Mouse (Mus musculus) hindbrain, embryonic 16.5 days (tissue): ENCODE measurements around the gene Tmem14c. TPM values are rescaled to one million over a fixed set of nuclear protein-coding genes. Genes with fewer than 3 reads are reported as not detected.
A peak's percentile ranks its signal among the peaks of the same experiment; 100 is the strongest.

ENCODE experiments used
- ATAC-seq: fragments of 200-750 bp; cut with Nextera tagmentation; 2 replicates; pipeline ENCODE4 v1.8.0; 2017; ENCODE audit warnings: moderate TSS enrichment, moderate library complexity
- H3K27ac ChIP-seq: fragments of 300-500 bp; sonication (generic); 2 replicates; pipeline ENCODE4 v1.5.1; 2014; ENCODE audit warnings: low read depth, mild to moderate bottlenecking, control low read depth, low read length, moderate library complexity
- H3K27me3 ChIP-seq: fragments of 300-500 bp; sonication (generic); replicated peaks from 2 replicates; pipeline ENCODE4 v1.6.1; 2014; ENCODE audit warnings: low read length; ENCODE audit not compliant: control insufficient read depth, insufficient read depth
- H3K36me3 ChIP-seq: fragments of 300-500 bp; sonication (generic); 2 replicates; pipeline ENCODE4 v1.6.1; 2014; ENCODE audit warnings: mild to moderate bottlenecking, low read length, moderate library complexity, mixed read lengths; ENCODE audit not compliant: control insufficient read depth, insufficient read depth
- H3K4me1 ChIP-seq: fragments of 300-500 bp; sonication (generic); 2 replicates; pipeline ENCODE4 v1.6.1; 2014; ENCODE audit warnings: low read depth, low read length; ENCODE audit not compliant: control insufficient read depth, insufficient read depth
- H3K4me2 ChIP-seq: fragments of 300-500 bp; sonication (generic); 2 replicates; pipeline ENCODE4 v1.6.1; 2014; ENCODE audit warnings: mild to moderate bottlenecking, low read length, control low read depth, moderate library complexity
- H3K4me3 ChIP-seq: fragments of 300-500 bp; sonication (generic); 2 replicates; pipeline ENCODE4 v1.5.1; 2014; ENCODE audit warnings: mild to moderate bottlenecking, low read length, control low read depth, moderate library complexity
- H3K9ac ChIP-seq: fragments of 300-500 bp; sonication (generic); 2 replicates; pipeline ENCODE4 v1.6.1; 2014; ENCODE audit warnings: low read depth, mild to moderate bottlenecking, control low read depth, low read length, moderate library complexity
- H3K9me3 ChIP-seq: fragments of 300-500 bp; sonication (generic); 2 replicates; pipeline ENCODE4 v1.6.1; 2014; ENCODE audit warnings: mild to moderate bottlenecking, low read length, moderate library complexity; ENCODE audit not compliant: control insufficient read depth
- WGBS: fragments of 180-500 bp; shearing (Covaris S2); extraction: QIAGEN DNeasy Blood & Tissue Kit; methylation state at CpG from one replicate; pipeline ENCODE4 v1.1.7; 2014; 5-methylcytosine and 5-hydroxymethylcytosine counted together
- polyA plus RNA-seq: library from polyadenylated mRNA; unstranded; fragments of >200 nt; fragmentation: Nextera tagmentation; extraction: Ambion mirVana; gene quantifications from 2 replicates; pipeline ENCODE4 v1.2.1, GENCODE M21; 2015

The Tmem14c gene
- polyA plus RNA-seq = 123 and 139 TPM in 2 replicates

- WGBS = 1% methylated on average over 43 of the region's 43 CpGs
- peaks cover 14% of the 10 kb centered on the region for H3K4me1 ChIP-seq
- no peaks in the 10 kb centered on the region for H3K9me3 ChIP-seq
- H3K27ac ChIP-seq = peak within 1 kb of the TSS; percentile 92
- H3K4me3 ChIP-seq = peak within 1 kb of the TSS; percentile 72
- peak within 1 kb of the TSS; percentile 75 for H3K4me2 ChIP-seq
- peak within 1 kb of the TSS; percentile 79 for H3K9ac ChIP-seq
- no peaks in the 10 kb centered on the region for H3K27me3 ChIP-seq
- peak; percentile 99 for ATAC-seq
- H3K36me3 ChIP-seq = peaks cover 14% of the 10 kb centered on the region
Observed at GRCm38 (mm10) chr13:41015829-41016634, at the start of gene Tmem14c. Gene Tmem14c (plus strand): TSS chr13:41016292.

- H3K4me2 ChIP-seq = no peak overlapping the region
- no peak overlapping the region for H3K9ac ChIP-seq
- H3K27ac ChIP-seq = no peak overlapping the region
- ATAC-seq = no peak
- no peaks in the 10 kb centered on the region for H3K4me1 ChIP-seq
- H3K36me3 ChIP-seq = no peaks in the 10 kb centered on the region
- no peaks in the 10 kb centered on the region for H3K9me3 ChIP-seq
- no peak overlapping the region for H3K4me3 ChIP-seq
- no peaks in the 10 kb centered on the region for H3K27me3 ChIP-seq
- 89% methylated on average over 10 of the region's 10 CpGs for WGBS
Observed at GRCm38 (mm10) chr13:40967609-40968008, 48.5 kb upstream of the Tmem14c start.

DNA sequence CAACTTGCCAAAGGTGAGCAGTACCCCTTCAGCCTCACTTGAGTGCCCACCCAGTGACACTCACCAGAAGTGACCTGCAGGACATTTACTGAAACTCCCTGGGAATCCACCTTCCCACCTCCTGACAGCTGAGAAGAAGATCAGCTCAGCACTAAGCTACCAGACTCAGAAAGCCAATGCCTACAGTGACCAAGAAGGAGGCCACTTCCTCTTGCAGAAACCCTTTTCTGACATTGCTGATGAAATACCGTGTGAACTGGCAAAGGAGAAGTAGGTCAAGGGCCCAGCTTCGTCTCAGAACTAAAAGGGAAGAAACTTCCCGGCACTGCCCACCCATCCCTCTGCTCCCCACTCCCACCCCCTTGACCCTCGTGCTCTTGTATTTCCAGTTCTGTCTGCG is 47.5 kb upstream of the Tmem14c start:
- Histone ChIP-seq H3K36me3 (no peaks in the 10 kb centered on the region), H3K4me1 (no peaks in the 10 kb centered on the region), H3K9me3 (no peaks in the 10 kb centered on the region), H3K4me3 (no peak overlapping the region), H3K27ac (no peak overlapping the region), H3K9ac (no peak overlapping the region), H3K4me2 (no peak overlapping the region), H3K27me3 (no peaks in the 10 kb centered on the region)
- no peak for ATAC-seq
- WGBS = 73% methylated on average over 5 of the region's 5 CpGs

GRCm38 (mm10) chr13:40969761-40970390 is 46.2 kb upstream of the Tmem14c start:
- no peak for ATAC-seq
- 93% methylated on average over 4 of the region's 4 CpGs for WGBS

GRCm38 (mm10) chr13:40971261-40971660 is 44.8 kb upstream of the Tmem14c start:
- H3K9ac ChIP-seq = no peak overlapping the region
- H3K27ac ChIP-seq = no peak overlapping the region
- no peaks in the 10 kb centered on the region for H3K9me3 ChIP-seq
- H3K27me3 ChIP-seq = no peaks in the 10 kb centered on the region
- WGBS = 90% methylated on average over 5 of the region's 5 CpGs
- H3K4me2 ChIP-seq = no peak overlapping the region
- H3K4me3 ChIP-seq = no peak overlapping the region
- no peaks in the 10 kb centered on the region for H3K4me1 ChIP-seq
- ATAC-seq = no peak
- H3K36me3 ChIP-seq = no peaks in the 10 kb centered on the region

More at GRCm38 (mm10) chr13:40969761-40970390, 46.2 kb upstream of the Tmem14c start:
- H3K27ac ChIP-seq = no peak overlapping the region
- H3K27me3 ChIP-seq = no peaks in the 10 kb centered on the region
- H3K4me2 ChIP-seq = no peak overlapping the region
- no peaks in the 10 kb centered on the region for H3K36me3 ChIP-seq
- H3K9ac ChIP-seq = no peak overlapping the region
- no peaks in the 10 kb centered on the region for H3K9me3 ChIP-seq
- H3K4me1 ChIP-seq = no peaks in the 10 kb centered on the region
- no peak overlapping the region for H3K4me3 ChIP-seq

DNA sequence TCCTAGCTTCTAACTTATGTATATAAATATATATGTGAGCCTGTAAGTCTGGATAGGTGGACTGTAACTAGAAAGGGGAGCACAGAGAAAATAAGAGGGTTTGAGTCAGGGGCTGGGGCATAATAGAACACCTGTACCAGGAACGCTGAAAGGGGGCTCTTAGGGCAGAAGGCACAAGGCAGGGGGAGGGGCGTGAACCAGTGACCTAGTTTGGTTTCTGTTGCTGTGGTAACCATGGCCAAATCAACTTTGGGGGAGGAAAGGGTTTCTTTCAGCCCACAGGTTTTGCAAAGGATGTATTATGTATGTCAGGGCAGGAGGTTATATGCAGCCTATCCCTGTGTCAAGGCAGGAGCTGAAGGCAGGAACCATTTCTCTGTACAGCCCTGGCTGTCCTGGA is 44.3 kb upstream of the Tmem14c start:
- Histone ChIP-seq H3K27me3 (no peaks in the 10 kb centered on the region), H3K27ac (no peak overlapping the region), H3K4me1 (no peaks in the 10 kb centered on the region), H3K4me3 (no peak overlapping the region), H3K36me3 (no peaks in the 10 kb centered on the region), H3K9ac (no peak overlapping the region), H3K9me3 (no peaks in the 10 kb centered on the region), H3K4me2 (no peak overlapping the region)
- 89% methylated on average over 2 of the region's 2 CpGs for WGBS
- no peak for ATAC-seq

DNA sequence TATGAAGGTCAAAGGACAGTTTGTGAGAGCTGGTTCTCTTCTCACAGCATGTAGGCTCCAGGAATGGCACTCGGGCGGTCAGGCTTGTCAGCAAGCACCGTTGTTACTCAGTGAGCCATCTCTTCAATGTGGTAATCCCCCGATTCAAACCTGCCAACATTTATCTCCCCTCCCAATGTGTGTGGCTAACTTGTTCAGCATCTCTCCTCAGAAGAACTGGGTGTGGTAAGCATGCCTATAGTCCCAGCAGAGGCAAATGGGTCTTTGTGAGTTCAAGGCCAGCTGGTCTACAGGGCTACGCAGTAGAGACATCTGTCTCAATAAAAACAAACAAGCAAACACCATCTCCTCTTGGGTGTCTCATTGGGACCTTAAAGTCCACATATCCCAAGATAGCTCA is 43.1 kb upstream of the Tmem14c start:
- WGBS = 81% methylated on average over 5 of the region's 5 CpGs

DNA sequence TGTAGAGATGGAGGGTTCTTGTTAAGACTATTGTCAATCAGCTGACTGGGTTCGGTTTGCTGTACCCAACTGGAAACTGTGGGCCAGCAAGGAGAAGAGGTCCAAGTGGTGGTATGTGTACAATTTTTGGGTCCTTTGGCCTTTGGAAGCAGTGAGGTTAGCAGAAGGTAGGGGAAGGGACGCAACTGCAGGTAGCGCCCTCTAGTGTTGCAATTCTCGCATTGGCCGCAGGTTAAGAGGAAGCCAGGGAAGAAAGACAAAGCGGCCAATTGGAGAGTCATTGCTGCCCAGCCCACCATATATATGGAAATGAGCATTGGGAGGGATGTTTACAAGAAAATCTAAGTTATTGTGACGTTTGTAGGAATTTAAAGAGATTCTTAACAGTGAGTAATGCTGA is 38.5 kb upstream of the Tmem14c start:
- no peak overlapping the region for H3K27ac ChIP-seq
- WGBS = 10% methylated on average over 7 of the region's 7 CpGs
- H3K4me3 ChIP-seq = no peak overlapping the region
- no peaks in the 10 kb centered on the region for H3K4me1 ChIP-seq
- H3K27me3 ChIP-seq = no peaks in the 10 kb centered on the region
- ATAC-seq = no peak
- no peaks in the 10 kb centered on the region for H3K9me3 ChIP-seq
- H3K4me2 ChIP-seq = no peak overlapping the region
- H3K9ac ChIP-seq = no peak overlapping the region
- H3K36me3 ChIP-seq = no peaks in the 10 kb centered on the region

More for the DNA sequence above, 43.1 kb upstream of the Tmem14c start:
- H3K27me3 ChIP-seq = no peaks in the 10 kb centered on the region
- H3K36me3 ChIP-seq = no peaks in the 10 kb centered on the region
- H3K4me1 ChIP-seq = no peaks in the 10 kb centered on the region
- H3K9ac ChIP-seq = no peak overlapping the region
- H3K9me3 ChIP-seq = no peaks in the 10 kb centered on the region
- no peak for ATAC-seq
- no peak overlapping the region for H3K4me3 ChIP-seq
- H3K27ac ChIP-seq = no peak overlapping the region
- H3K4me2 ChIP-seq = no peak overlapping the region

- no peak overlapping the region for H3K4me2 ChIP-seq
- no peak overlapping the region for H3K9ac ChIP-seq
- H3K36me3 ChIP-seq = no peaks in the 10 kb centered on the region
- no peak for ATAC-seq
- H3K27ac ChIP-seq = no peak overlapping the region
- 76% methylated on average over 4 of the region's 4 CpGs for WGBS
- no peaks in the 10 kb centered on the region for H3K27me3 ChIP-seq
- no peaks in the 10 kb centered on the region for H3K4me1 ChIP-seq
- no peak overlapping the region for H3K4me3 ChIP-seq
- H3K9me3 ChIP-seq = no peaks in the 10 kb centered on the region
Observed at GRCm38 (mm10) chr13:40978652-40979051, 37.4 kb upstream of the Tmem14c start.
